Mouse (Mus musculus): ENCODE results near the gene Cnr2.

DNA sequence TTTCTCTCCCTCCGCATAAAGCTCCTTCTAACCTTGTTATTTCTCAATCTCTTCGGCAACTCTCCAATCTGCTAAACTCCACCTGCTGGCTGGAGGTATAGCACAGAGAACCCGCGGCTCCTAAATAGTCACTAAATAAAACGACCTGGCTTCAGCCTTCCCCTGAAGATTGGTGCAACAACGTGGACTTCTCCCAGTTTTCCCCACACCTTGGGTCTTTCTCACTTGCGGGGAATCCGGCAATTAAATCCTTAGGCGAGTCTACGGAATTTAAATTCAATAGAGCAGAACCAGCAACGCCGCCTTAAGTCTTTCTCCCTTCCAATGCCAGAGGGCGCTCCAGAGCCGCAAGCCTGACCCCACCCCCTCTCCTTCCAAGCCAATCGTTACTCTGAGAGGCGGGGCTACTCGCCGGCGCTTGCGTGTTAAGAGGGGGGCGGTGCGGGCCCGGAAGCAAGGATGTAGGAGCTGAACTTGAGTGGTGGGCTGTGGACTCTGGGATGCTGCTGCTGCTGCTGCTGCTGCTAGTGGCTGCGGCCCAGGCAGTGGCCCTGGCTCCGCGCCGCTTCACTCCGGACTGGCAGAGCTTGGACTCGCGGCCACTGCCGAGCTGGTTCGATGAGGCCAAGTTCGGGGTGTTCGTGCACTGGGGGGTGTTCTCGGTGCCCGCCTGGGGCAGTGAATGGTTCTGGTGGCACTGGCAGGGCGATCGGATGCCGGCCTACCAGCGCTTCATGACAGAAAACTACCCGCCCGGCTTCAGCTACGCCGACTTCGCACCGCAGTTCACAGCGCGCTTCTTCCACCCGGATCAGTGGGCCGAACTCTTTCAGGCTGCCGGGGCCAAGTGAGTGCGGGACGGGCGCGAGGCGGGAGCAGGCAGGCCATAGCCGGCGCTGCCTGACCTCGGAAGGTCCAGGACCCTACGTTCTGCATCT, 25.4 kb downstream of the Cnr2 start, which contains the start of gene Fuca1:
- TF ChIP-seq CTCF (IDR thresholded peaks at IDR 0.05; ENCODE audit: extremely low read depth, insufficient read depth, insufficient read length, insufficient replicate concordance) = peak; percentile 91
- peak; percentile 45 for TF ChIP-seq POLR2A (IDR thresholded peaks at IDR 0.05; ENCODE audit: low read depth, low read length)
